Mouse (Mus musculus): ENCODE data around the gene Zfp715. TPM values are rescaled to one million over a fixed set of nuclear protein-coding genes. Genes with fewer than 3 reads are reported as not detected.
A peak's percentile ranks its signal among the peaks of the same experiment; 100 is the strongest.

The Zfp715 gene
- polyA plus RNA-seq, 1 experiment from 2014 or later, result 3.9 TPM

GRCm38 (mm10) chr7:43343191-43343590, 30.1 kb upstream of the Zfp715 start:
- Histone ChIP-seq H3K4me1 (ENCODE audit: insufficient read depth) (no peaks in the 10 kb centered on the region), H3K36me3 (replicated peaks; ENCODE audit: insufficient read depth, low read length) (no peaks in the 10 kb centered on the region), H3K27me3 (ENCODE audit: insufficient read depth, low read length) (no peaks in the 10 kb centered on the region), H3K4me2 (ENCODE audit: low read depth, low read length) (no peak overlapping the region), H3K27ac (ENCODE audit: low read depth) (no peak overlapping the region), H3K4me3 (ENCODE audit: low read depth, low read length) (no peak overlapping the region), H3K9ac (replicated peaks) (no peak overlapping the region), H3K9me3 (ENCODE audit: low read length) (no peaks in the 10 kb centered on the region)
- DNase-seq (no peak), ATAC-seq (no peak)
- WGBS (ENCODE audit: insufficient replicate concordance), result 42% methylated on average over 5 of the region's 5 CpGs
- TF ChIP-seq CTCF (IDR thresholded peaks at IDR 0.05; ENCODE audit: low read depth) (no peak), EP300 (IDR thresholded peaks at IDR 0.05; ENCODE audit: low read depth) (no peak)

DNA sequence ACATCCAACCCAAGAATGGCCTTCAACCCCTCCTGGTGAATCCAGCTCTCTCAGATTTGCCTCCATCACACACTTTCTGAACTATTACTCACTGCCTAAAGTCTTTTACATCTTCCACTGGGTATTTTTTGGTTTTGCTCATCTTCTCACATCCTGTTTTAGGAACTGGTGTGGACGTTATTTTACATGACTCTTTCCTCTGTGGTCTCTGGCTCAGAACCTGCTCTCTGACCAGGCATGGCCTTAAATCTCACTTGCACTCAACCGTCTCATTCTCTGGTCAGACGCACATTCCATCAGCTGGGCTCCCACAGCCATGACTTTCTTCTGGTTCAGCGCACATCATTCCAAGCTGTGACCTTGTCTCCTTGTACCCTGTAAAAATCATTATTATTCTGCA, 27.7 kb upstream of the Zfp715 start:
- H3K9me3 ChIP-seq (ENCODE audit: low read length), result no peaks in the 10 kb centered on the region
- H3K9ac ChIP-seq (replicated peaks), result no peak overlapping the region
- no peak overlapping the region for H3K27ac ChIP-seq (ENCODE audit: low read depth)
- no peaks in the 10 kb centered on the region for H3K4me1 ChIP-seq (ENCODE audit: insufficient read depth)
- ATAC-seq (no peak), DNase-seq (no peak)
- WGBS (ENCODE audit: insufficient replicate concordance), result 72% methylated on average over 4 of the region's 4 CpGs
- H3K27me3 ChIP-seq (ENCODE audit: insufficient read depth, low read length), result no peaks in the 10 kb centered on the region
- no peak overlapping the region for H3K4me3 ChIP-seq (ENCODE audit: low read depth, low read length)
- H3K36me3 ChIP-seq (replicated peaks; ENCODE audit: insufficient read depth, low read length), result no peaks in the 10 kb centered on the region
- no peak overlapping the region for H3K4me2 ChIP-seq (ENCODE audit: low read depth, low read length)
- TF ChIP-seq CTCF (IDR thresholded peaks at IDR 0.05; ENCODE audit: low read depth) (no peak), EP300 (IDR thresholded peaks at IDR 0.05; ENCODE audit: low read depth) (no peak)

DNA sequence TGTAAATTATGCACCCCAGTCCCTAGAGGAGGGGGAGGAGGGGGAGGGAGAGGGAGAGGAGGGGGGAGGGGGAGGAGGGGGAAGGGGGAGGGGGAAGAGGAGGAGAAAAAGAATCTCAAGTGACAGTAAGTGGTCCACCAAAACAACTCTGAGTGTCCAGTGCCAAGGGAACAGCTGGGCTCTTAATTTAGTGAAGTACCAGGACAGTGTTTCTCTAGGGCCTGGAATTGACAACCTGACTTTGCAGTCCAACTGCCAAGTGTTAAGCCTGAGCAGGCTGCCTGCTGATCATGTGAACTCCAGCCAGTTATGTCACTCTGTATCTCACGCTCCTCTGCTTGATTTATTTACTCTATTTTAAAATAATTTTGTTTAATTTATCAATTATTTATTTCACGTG, 20.8 kb upstream of the Zfp715 start:
- H3K4me2 ChIP-seq (ENCODE audit: low read depth, low read length), result no peak overlapping the region
- H3K4me3 ChIP-seq (ENCODE audit: low read depth, low read length), result no peak overlapping the region
- no peaks in the 10 kb centered on the region for H3K27me3 ChIP-seq (ENCODE audit: insufficient read depth, low read length)
- H3K9ac ChIP-seq (replicated peaks), result no peak overlapping the region
- no peaks in the 10 kb centered on the region for H3K4me1 ChIP-seq (ENCODE audit: insufficient read depth)
- no peaks in the 10 kb centered on the region for H3K36me3 ChIP-seq (replicated peaks; ENCODE audit: insufficient read depth, low read length)
- ATAC-seq (no peak), DNase-seq (no peak)
- H3K9me3 ChIP-seq (ENCODE audit: low read length), result no peaks in the 10 kb centered on the region
- 55% methylated on average over 2 of the region's 2 CpGs for whole genome bisulfite sequencing (ENCODE audit: insufficient replicate concordance)
- no peak for TF ChIP-seq CTCF (IDR thresholded peaks at IDR 0.05; ENCODE audit: low read depth)
- no peak for TF ChIP-seq EP300 (IDR thresholded peaks at IDR 0.05; ENCODE audit: low read depth)
- no peak overlapping the region for H3K27ac ChIP-seq (ENCODE audit: low read depth)

- Histone ChIP-seq H3K4me1 (ENCODE audit: insufficient read depth) (no peaks in the 10 kb centered on the region), H3K4me3 (ENCODE audit: low read depth, low read length) (no peak overlapping the region), H3K36me3 (replicated peaks; ENCODE audit: insufficient read depth, low read length) (no peaks in the 10 kb centered on the region), H3K9me3 (ENCODE audit: low read length) (no peaks in the 10 kb centered on the region), H3K4me2 (ENCODE audit: low read depth, low read length) (no peak overlapping the region), H3K9ac (replicated peaks) (no peak overlapping the region), H3K27ac (ENCODE audit: low read depth) (no peak overlapping the region), H3K27me3 (ENCODE audit: insufficient read depth, low read length) (no peaks in the 10 kb centered on the region)
- 28% methylated on average over 7 of the region's 7 CpGs for WGBS (ENCODE audit: insufficient replicate concordance)
- DNase-seq (peak; percentile 47), ATAC-seq (no peak)
- TF ChIP-seq CTCF (IDR thresholded peaks at IDR 0.05; ENCODE audit: low read depth) (peak; percentile 76), EP300 (IDR thresholded peaks at IDR 0.05; ENCODE audit: low read depth) (no peak)
Observed at GRCm38 (mm10) chr7:43333203-43333602, 20.1 kb upstream of the Zfp715 start.

- H3K4me1 ChIP-seq (ENCODE audit: insufficient read depth), result no peaks in the 10 kb centered on the region
- no peaks in the 10 kb centered on the region for H3K36me3 ChIP-seq (replicated peaks; ENCODE audit: insufficient read depth, low read length)
- H3K27me3 ChIP-seq (ENCODE audit: insufficient read depth, low read length), result no peaks in the 10 kb centered on the region
- DNase-seq, result no peak
- no peak overlapping the region for H3K27ac ChIP-seq (ENCODE audit: low read depth)
- WGBS (ENCODE audit: insufficient replicate concordance), result 52% methylated on average over 4 of the region's 4 CpGs
- H3K9me3 ChIP-seq (ENCODE audit: low read length), result no peaks in the 10 kb centered on the region
- no peak overlapping the region for H3K9ac ChIP-seq (replicated peaks)
- TF ChIP-seq CTCF (IDR thresholded peaks at IDR 0.05; ENCODE audit: low read depth) (no peak), EP300 (IDR thresholded peaks at IDR 0.05; ENCODE audit: low read depth) (no peak)
- H3K4me3 ChIP-seq (ENCODE audit: low read depth, low read length), result no peak overlapping the region
- ATAC-seq, result no peak
- H3K4me2 ChIP-seq (ENCODE audit: low read depth, low read length), result no peak overlapping the region
Observed at GRCm38 (mm10) chr7:43328101-43328500, 15.0 kb upstream of the Zfp715 start.

GRCm38 (mm10) chr7:43326223-43326780, 13.2 kb upstream of the Zfp715 start:
- no peak overlapping the region for H3K4me3 ChIP-seq (ENCODE audit: low read depth, low read length)
- no peak overlapping the region for H3K4me2 ChIP-seq (ENCODE audit: low read depth, low read length)
- WGBS (ENCODE audit: insufficient replicate concordance), result 58% methylated on average over 10 of the region's 10 CpGs
- no peaks in the 10 kb centered on the region for H3K4me1 ChIP-seq (ENCODE audit: insufficient read depth)
- H3K9ac ChIP-seq (replicated peaks), result no peak overlapping the region
- no peaks in the 10 kb centered on the region for H3K9me3 ChIP-seq (ENCODE audit: low read length)
- TF ChIP-seq CTCF (IDR thresholded peaks at IDR 0.05; ENCODE audit: low read depth) (no peak), EP300 (IDR thresholded peaks at IDR 0.05; ENCODE audit: low read depth) (no peak)
- H3K36me3 ChIP-seq (replicated peaks; ENCODE audit: insufficient read depth, low read length), result no peaks in the 10 kb centered on the region
- DNase-seq (no peak), ATAC-seq (no peak)
- H3K27ac ChIP-seq (ENCODE audit: low read depth), result no peak overlapping the region
- no peaks in the 10 kb centered on the region for H3K27me3 ChIP-seq (ENCODE audit: insufficient read depth, low read length)

Measured in liver, postnatal 0 days (tissue).